Mouse (Mus musculus) lung, postnatal 4 days (tissue): ENCODE data around the gene Trp53tg5.
A peak's percentile ranks its signal among the peaks of the same experiment; 100 is the strongest.

ENCODE experiments used
- DNase-seq, 2 experiments: peaks; one replicate each; pipeline ENCODE4 v3.0.0; 2021

Trp53tg5 gene

GRCm38 (mm10) chr2:164431676-164432465 lies 41.7 kb downstream of the Trp53tg5 start:
- DNase-seq = peak in 1 of 2 experiments; percentile 74

DNA sequence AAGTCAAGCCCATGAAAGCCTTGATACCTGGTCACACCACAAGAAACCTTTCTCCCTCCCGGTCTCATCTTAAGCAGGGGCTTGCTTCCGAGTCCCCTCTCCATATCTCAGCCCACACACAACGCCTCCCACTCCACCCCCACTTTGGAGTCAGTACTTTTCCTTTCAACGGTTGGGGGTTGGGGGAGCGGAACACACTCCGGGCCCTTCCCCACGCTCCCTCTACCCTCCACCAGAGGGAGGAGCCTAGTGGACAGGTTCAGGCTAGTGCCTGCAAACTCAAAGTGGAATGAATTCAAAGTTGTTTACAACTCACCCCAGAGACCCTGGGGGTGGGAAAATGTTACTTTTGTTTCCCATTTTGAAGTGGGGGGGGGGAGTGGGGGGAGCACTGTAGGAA lies 42.8 kb downstream of the Trp53tg5 start:
- no peak for DNase-seq

- DNase-seq = no peak
These were observed 43.5 kb downstream of the Trp53tg5 start for GRCm38 (mm10) chr2:164429881-164430615.

DNA sequence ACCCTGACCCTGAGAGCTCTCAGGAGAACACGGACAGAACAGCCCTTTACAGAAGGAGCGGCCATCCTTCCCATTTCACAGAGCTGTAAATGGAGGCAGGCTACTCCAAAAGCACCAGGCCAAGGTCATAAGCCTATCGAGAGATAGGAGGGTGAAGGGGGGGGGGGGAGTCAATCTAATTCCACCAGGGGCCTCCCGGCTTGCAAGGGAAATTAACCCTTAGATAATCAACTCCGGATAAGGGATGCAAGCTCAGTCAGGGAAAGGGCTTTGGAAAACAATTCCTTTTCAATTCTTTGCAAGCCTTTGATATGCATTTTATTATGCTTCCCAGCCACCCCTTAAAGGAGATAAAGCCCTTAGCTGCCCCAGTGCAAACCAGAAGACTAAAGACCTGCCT lies 45.1 kb downstream of the Trp53tg5 start:
- DNase-seq = no peak

GRCm38 (mm10) chr2:164426952-164427351 lies 46.6 kb downstream of the Trp53tg5 start:
- DNase-seq = no peak

GRCm38 (mm10) chr2:164426121-164426520 lies 47.4 kb downstream of the Trp53tg5 start:
- DNase-seq = no peak

DNA sequence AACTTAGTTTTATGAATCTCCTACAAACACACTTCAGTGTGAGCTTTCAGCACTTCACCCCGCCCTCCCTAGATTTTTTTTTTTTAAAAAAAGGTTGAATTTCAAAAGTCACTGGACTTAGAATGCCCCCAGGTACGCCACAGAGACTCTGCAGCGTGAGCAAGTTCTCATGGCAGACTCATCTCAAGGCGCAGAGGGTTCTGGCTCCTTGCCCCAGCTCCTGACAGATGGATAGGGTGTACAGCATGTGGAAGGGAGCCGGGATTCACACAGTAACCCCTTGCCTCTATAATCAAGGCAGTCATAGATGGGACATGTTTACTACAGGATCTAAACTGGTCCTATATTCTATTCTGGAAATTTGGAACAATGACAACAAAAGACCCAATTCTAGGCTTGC lies 48.1 kb downstream of the Trp53tg5 start:
- no peak for DNase-seq

GRCm38 (mm10) chr2:164424406-164424805 lies 49.1 kb downstream of the Trp53tg5 start:
- no peak for DNase-seq

DNA sequence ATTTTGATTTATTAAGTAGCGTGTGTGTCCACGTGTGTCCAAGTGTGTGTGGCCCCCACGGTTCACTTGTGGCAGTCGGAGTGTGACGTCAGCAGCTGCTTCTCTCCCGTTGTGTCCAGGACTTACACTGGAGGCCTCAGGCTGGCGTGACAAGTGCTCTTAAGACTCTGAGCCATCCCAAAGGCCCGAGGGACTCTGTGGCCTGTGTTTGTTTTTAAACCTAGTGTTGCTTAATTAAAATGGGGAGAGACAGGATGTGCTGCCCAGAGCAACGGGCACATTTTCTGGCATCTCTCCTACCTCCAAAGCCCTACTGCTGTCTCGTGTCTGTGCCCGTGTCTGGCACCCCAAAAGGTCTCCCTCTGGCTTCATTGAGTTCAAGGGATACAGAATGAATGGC lies 50.1 kb downstream of the Trp53tg5 start:
- no peak for DNase-seq

DNA sequence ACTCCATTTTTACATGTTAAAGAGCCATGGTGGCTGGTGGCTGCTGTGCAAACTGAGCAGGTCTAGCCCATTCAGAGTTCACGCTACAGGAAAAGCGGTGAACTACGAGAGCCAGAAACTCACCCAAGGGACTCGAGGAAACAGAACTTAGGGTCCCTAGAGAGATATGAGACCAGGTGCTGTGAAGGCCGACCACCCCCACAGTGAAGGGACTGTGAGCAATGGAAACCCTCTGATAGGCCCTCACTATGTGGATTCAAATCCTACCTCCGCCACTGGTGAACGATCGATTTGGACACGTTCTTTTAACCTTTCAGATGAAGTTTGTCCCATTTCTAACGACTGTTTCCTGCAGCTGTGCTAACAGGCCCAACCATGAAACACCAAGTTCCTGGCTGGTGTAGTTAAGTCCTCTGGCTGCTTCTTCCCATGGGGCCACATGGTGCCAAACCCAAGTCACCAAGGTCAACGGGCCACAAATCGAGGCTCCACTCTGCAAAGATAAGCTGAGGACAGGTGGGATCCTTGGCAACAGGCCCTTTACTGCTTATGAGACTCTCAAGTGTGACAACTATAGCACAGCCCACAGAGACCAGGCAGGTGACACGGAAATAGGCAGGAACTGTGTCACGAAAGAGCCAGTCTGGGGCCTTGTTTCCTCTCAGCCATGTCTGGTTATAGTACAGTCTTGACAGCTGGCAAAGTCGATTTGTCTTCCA lies 50.7 kb downstream of the Trp53tg5 start:
- no peak for DNase-seq

DNA sequence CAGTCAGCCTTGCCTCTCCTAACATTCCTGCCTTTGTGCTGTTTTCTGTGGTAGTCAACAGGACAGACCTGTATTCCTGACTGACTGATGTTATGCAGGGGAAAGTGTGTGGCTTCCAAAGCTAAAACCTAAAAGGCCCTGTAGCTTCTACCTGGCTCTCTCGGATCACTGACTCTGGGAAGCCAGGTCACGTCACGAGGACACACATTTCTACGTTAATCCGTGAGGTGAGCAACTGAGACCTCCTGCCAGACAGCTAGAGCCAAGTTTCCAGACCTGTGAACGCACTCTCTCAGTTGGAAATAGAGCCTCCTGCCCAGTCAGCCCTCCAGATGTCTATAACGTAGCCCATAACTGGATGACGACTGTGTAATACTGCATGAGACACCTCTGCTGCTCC lies 51.5 kb downstream of the Trp53tg5 start:
- DNase-seq = no peak

- DNase-seq = no peak
These were observed 52.2 kb downstream of the Trp53tg5 start for GRCm38 (mm10) chr2:164421306-164421705.
